Mouse (Mus musculus): ENCODE results near the gene Fam129c. TPM values are rescaled to one million over a fixed set of nuclear protein-coding genes. Genes with fewer than 3 reads are reported as not detected.

Gene Fam129c
- polyA plus RNA-seq, 1 experiment, result 3.9 TPM

- Histone ChIP-seq H3K4me3 (ENCODE audit: control insufficient read depth, low read depth, low read length) (no peak overlapping the region), H3K27ac (ENCODE audit: control insufficient read depth, insufficient read depth, low read depth, low read length) (no peak overlapping the region), H3K27me3 (ENCODE audit: control insufficient read depth, insufficient read depth, low read length) (no peaks in the 10 kb centered on the region), H3K4me1 (ENCODE audit: control insufficient read depth, insufficient read depth, low read length) (peaks cover 10% of the 10 kb centered on the region), H3K36me3 (ENCODE audit: control insufficient read depth, insufficient read depth, low read length) (no peaks in the 10 kb centered on the region; the same call in 1 of the 2 replicates)
- TF ChIP-seq CTCF (IDR thresholded peaks at IDR 0.05; ENCODE audit: control insufficient read depth, insufficient read depth, insufficient replicate concordance, low read depth, low read length) (no peak), POLR2A (IDR thresholded peaks at IDR 0.05; ENCODE audit: control insufficient read depth, low read depth, low read length) (no peak)
These were observed 8.7 kb upstream of the Fam129c start for GRCm38 (mm10) chr8:71588762-71589161.

- Histone ChIP-seq H3K27me3 (ENCODE audit: control insufficient read depth, insufficient read depth, low read length) (no peaks in the 10 kb centered on the region), H3K27ac (ENCODE audit: control insufficient read depth, insufficient read depth, low read depth, low read length) (no peak overlapping the region), H3K4me1 (ENCODE audit: control insufficient read depth, insufficient read depth, low read length) (peaks cover 13% of the 10 kb centered on the region), H3K36me3 (ENCODE audit: control insufficient read depth, insufficient read depth, low read length) (no peaks in the 10 kb centered on the region), H3K4me3 (ENCODE audit: control insufficient read depth, low read depth, low read length) (peak overlapping the region; percentile 83; the same call in 1 of the 2 replicates)
- no peak for TF ChIP-seq CTCF (IDR thresholded peaks at IDR 0.05; ENCODE audit: control insufficient read depth, insufficient read depth, insufficient replicate concordance, low read depth, low read length)
- no peak for TF ChIP-seq POLR2A (IDR thresholded peaks at IDR 0.05; ENCODE audit: control insufficient read depth, low read depth, low read length)
These were observed 6.4 kb upstream of the Fam129c start for GRCm38 (mm10) chr8:71591017-71591416.

- Histone ChIP-seq H3K27ac (ENCODE audit: control insufficient read depth, insufficient read depth, low read depth, low read length) (peak within 1 kb of the TSS; percentile 76), H3K4me1 (ENCODE audit: control insufficient read depth, insufficient read depth, low read length) (peaks cover 13% of the 10 kb centered on the region), H3K27me3 (ENCODE audit: control insufficient read depth, insufficient read depth, low read length) (no peaks in the 10 kb centered on the region), H3K36me3 (ENCODE audit: control insufficient read depth, insufficient read depth, low read length) (no peaks in the 10 kb centered on the region), H3K4me3 (ENCODE audit: control insufficient read depth, low read depth, low read length) (peak within 1 kb of the TSS; percentile 83)
- TF ChIP-seq CTCF (IDR thresholded peaks at IDR 0.05; ENCODE audit: control insufficient read depth, insufficient read depth, insufficient replicate concordance, low read depth, low read length) (no peak), POLR2A (IDR thresholded peaks at IDR 0.05; ENCODE audit: control insufficient read depth, low read depth, low read length) (peak; percentile 86)
These were observed 5.7 kb upstream of the Fam129c start, which contains the start of gene Pgls for GRCm38 (mm10) chr8:71591471-71592373. Gene Pgls (plus strand): TSS chr8:71592176.

GRCm38 (mm10) chr8:71592374-71593170 lies 4.9 kb upstream of the Fam129c start:
- TF ChIP-seq CTCF (IDR thresholded peaks at IDR 0.05; ENCODE audit: control insufficient read depth, insufficient read depth, insufficient replicate concordance, low read depth, low read length), result no peak
- TF ChIP-seq POLR2A (IDR thresholded peaks at IDR 0.05; ENCODE audit: control insufficient read depth, low read depth, low read length), result peak; percentile 48; the same call in 1 of the 2 replicates
- no peaks in the 10 kb centered on the region for H3K27me3 ChIP-seq (ENCODE audit: control insufficient read depth, insufficient read depth, low read length)
- H3K4me1 ChIP-seq (ENCODE audit: control insufficient read depth, insufficient read depth, low read length), result peaks cover 13% of the 10 kb centered on the region
- peak overlapping the region; percentile 76 for H3K27ac ChIP-seq (ENCODE audit: control insufficient read depth, insufficient read depth, low read depth, low read length)
- H3K36me3 ChIP-seq (ENCODE audit: control insufficient read depth, insufficient read depth, low read length), result no peaks in the 10 kb centered on the region
- peak overlapping the region; percentile 83 for H3K4me3 ChIP-seq (ENCODE audit: control insufficient read depth, low read depth, low read length)

GRCm38 (mm10) chr8:71593556-71594323 lies 3.7 kb upstream of the Fam129c start:
- Histone ChIP-seq H3K4me1 (ENCODE audit: control insufficient read depth, insufficient read depth, low read length) (peaks cover 13% of the 10 kb centered on the region), H3K27ac (ENCODE audit: control insufficient read depth, insufficient read depth, low read depth, low read length) (no peak overlapping the region), H3K36me3 (ENCODE audit: control insufficient read depth, insufficient read depth, low read length) (no peaks in the 10 kb centered on the region), H3K27me3 (ENCODE audit: control insufficient read depth, insufficient read depth, low read length) (no peaks in the 10 kb centered on the region), H3K4me3 (ENCODE audit: control insufficient read depth, low read depth, low read length) (no peak overlapping the region)
- no peak for TF ChIP-seq POLR2A (IDR thresholded peaks at IDR 0.05; ENCODE audit: control insufficient read depth, low read depth, low read length)
- no peak for TF ChIP-seq CTCF (IDR thresholded peaks at IDR 0.05; ENCODE audit: control insufficient read depth, insufficient read depth, insufficient replicate concordance, low read depth, low read length)

- TF ChIP-seq POLR2A (IDR thresholded peaks at IDR 0.05; ENCODE audit: control insufficient read depth, low read depth, low read length) (no peak), CTCF (IDR thresholded peaks at IDR 0.05; ENCODE audit: control insufficient read depth, insufficient read depth, insufficient replicate concordance, low read depth, low read length) (no peak)
- Histone ChIP-seq H3K4me3 (ENCODE audit: control insufficient read depth, low read depth, low read length) (no peak overlapping the region), H3K27ac (ENCODE audit: control insufficient read depth, insufficient read depth, low read depth, low read length) (no peak overlapping the region), H3K36me3 (ENCODE audit: control insufficient read depth, insufficient read depth, low read length) (no peaks in the 10 kb centered on the region), H3K4me1 (ENCODE audit: control insufficient read depth, insufficient read depth, low read length) (peaks cover 13% of the 10 kb centered on the region), H3K27me3 (ENCODE audit: control insufficient read depth, insufficient read depth, low read length) (no peaks in the 10 kb centered on the region)
These were observed 3.1 kb upstream of the Fam129c start for GRCm38 (mm10) chr8:71594324-71594722.
